Mouse (Mus musculus) left cerebral cortex, adult 11 months (tissue): Measurements from ENCODE around the gene Plk3.

Experiments
- DNase-seq: peaks from one replicate; pipeline ENCODE4 v3.0.0; 2022; ENCODE audit warnings: low spot score

Plk3 gene

DNA sequence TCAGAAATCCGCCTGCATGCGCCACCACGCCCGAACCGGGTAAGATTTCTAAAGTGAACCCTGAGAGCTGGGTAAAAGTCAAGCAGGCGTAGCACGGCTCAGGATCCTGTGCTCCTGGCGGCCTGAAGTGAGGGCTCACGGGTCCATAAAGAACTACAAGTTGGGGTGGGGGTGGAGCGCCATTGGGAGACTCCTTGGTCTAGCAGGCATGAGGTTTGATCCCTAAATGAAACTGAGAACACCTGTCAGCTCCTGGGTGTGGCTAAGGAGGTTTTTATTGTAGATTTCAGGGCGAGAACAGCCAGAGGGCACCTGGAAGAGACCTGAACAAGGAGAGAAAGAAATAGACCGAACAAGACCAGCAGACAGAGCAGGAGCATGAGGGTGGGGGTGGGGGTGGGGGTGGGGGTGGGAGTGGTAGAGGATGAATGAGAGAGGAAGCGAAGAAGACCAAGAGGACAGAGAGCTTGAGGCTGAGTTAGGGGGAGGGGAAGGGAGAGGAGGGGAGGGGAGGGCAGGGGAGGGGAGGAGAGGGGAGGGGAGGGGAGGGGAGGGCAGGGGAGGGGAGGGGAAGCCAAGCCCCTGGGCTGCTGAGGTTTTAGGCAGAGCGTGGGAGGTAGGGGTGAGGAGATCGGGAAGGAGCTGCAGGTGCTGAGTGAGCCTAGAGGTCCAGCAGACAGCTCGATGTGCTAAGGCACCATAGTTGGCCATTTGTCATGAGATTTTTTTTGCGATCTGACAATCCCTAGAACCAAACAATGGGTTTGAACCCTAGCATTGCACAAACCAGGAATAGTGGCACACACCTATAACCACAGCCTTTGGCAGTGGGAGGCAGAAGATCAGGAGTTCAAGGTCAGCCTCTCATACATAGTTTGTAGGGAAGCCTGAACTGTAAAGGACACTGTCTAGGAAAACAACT, 4.8 kb upstream of the Plk3 start:
- DNase-seq: no peak

DNA sequence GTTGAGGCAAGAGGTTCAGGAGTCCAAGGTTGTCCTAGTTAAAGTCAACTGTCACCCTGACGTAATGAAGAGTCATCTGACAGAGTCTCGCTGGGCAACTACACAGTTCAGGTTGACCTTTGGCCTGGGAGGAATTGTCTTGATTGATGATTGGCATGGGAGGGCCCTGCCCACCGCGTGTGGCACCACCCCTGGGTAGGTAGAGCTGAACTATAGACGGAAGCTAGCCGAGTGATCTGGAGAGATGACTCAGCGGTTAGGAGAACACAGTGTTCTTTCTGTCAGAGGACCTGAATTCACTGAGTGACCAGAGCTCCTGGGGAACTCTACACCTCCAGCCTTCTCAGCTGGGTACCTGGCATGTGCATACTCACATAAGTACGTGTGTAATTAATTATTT, 2.3 kb upstream of the Plk3 start:
- no peak for DNase-seq

DNA sequence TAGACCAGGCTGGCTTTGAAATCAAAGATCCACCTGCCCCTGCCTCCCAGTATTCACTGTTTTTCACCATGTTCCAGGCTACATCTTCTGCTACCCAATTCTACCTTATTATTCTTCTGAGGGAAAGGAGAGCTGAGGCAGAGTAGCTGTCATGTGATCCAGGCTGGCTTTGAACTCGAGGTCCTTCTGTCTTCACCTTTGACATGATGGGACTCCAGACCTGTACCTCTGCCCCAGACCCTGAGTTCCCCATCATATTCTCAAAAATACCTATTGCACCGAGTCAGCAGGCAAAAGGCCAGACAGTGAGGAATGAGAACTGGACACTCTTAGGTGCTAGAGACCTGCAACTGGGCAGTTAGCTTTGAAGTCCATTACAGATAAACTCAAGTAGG, 835 bp upstream of the Plk3 start:
- DNase-seq: no peak

DNA sequence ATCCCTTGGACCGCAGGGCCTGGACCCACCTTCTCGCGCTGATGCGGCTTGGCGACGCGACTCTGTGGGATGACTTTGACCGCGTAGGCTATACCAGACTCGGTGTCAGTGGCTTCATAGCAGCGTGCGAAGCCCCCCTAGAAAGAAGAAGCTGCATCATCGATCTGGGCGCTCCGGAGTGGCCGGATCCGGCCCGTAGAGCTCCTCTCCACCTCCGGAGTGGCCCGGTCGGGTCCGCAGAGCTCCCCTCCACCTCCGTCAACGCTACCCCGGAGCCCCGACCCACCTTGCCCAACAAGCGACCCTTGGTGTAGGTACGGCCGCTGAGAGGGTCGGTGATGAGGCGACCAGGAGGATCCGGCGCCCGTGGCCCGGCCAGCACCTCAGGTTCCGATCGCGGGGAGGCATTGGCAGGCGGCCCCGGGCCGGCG, 382 bp downstream of the Plk3 start:
- no peak for DNase-seq

DNA sequence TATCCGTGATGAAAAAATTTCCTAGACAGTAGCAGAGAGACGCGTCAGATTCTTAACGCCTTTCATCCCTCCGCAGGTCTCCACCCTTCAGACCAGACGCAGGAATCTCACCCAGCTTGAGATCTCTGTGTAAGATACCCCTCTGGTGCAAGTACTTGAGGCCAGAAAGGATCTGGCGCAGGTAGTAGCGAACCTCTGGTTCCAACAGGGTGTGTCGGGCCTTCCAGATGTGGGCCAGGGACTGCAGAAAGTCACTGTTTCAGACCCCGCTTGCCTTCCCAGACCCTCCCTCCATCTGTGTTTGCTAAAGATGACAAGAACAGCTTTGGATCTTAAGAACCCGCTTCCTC, 994 bp downstream of the Plk3 start:
- DNase-seq: no peak

DNA sequence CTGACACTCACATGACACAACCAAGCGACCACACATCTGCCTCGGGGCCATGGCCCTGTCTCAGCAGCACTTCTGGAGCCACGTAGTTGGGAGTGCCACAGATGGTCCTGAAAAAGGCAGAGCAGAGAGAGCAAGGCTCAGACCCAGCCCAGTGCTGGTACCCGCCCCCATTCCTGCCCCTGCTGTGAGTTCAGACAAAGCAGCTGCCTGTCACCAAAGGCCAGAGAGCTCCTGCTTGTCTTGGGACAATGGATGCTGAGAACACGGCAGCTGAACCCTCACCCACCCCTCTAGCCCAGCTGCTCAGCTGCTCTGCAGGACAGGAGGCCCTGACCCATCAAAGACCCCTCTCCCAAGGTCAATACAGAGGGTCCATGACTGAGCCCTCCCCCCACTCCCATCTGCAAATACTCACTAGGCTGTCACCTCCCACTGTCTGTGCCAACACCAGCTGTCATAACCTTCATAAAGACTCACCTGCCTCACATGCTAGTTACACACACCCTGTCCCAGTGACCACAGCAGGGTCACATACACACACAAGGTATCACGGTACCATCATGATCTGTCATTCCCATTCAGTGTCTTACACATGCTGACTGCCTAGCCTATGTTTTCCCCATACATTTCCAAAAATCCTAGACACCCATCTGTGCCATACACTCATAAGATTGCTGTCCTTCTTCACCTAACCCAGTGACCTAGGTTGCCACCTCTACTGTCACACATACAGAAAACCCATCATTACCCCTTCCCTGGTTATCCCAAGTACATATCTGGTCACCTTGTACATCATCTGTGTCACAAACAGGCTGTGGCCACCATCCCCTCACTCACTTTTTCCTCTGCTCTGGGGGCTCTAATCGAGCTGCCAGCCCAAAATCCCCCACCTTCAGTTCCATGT, 1.6 kb downstream of the Plk3 start:
- no peak for DNase-seq

DNA sequence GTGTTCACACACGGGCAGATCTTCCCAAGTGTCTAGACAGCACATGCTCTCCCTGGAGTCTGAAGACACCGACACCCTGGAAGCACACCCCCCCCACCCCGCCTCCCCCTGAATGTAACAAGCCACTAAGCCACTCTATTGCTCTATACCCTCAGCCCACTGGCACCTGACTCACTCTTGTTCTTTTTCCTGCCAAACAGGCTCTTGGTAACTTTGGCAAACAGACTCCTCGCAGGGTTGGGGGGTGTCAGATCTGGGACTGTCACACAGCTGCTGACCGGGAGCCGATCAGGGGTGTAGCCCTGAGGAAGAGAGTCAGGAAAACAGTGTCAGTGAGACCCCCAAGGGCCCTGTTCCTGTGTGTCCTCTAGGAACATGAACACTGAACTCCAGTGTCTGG, 2.6 kb downstream of the Plk3 start:
- no peak for DNase-seq

DNA sequence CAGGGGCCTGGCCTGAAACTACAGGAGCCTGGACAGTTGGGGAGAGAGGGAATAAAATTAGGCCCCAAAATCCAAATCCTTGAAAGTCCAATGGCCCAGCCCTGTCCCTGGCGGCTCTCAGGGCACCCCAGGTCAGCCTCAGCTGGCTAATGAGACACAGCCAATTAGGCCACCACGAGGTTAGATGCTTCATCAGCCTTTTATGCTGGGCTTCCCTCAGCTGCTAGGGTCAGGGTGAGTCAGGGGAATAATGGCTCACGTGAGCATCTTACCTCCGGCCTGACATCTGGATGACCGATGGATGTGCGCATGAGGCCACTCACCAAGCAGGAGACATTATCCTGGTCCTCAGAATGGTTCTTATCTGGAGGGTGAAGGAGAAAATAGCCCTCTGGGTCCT, 3.0 kb downstream of the Plk3 start:
- no peak for DNase-seq

DNA sequence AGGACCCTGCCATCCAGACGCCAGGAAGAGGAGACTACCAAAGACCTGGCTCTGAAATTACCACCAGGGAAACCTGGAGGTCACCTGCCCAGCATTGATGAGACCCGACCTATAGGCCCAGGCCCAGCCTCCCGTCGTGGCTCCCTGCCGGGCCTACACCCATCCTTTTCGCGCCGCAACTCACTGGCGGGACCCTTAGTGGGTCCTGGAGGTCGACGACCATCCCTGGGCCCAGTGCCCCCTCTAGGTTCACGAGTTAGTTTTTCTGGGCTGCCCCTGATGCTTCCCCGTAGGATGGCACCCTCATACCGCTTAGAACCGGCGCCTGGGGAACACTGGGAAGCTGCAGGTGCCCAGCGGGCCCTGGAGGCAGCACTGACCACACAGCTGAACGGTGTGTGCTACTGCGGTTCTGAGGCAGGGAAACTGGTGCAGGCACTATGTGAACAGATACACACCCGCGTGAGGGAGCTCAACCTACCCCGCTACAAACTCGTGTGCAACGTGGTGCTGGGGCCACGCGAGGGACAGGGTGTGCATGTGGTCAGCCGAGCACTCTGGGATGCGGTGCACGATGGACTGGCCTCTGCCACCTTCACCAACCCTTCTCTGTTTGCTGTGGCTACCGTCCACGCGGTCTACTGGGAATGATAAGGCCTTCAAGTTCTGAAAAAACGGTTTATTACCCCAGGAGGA, 5.6 kb downstream of the Plk3 start:
- no peak for DNase-seq

DNA sequence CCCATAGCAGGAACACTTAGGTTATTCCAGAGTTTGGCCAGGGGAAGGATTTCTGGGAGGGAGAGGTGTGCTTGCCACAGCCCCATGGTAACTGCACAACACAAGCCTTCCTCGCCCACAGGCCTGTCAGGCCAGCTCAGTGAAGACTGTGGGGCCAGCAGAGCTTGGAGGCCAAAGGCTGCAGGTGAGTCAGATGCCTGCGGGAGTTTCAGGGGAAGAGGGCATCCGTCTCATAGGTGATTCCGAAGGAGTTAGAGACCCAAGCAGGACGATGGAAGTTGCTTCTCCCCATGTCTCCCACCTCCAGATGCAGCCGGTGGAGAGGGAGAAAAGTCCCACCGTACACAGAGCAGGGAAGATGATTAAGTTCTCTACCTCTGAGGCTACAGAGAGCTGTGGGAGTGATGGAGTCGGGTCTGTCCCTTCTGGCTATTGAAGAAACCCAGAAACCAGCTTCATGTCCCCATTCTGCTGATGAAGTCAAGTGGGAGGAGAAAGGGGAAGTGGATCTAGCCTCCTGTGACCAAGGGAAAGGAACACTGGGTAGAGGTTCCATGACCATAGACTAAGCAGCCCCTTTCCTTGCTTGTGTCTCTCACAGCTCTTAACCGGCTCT, 7.0 kb downstream of the Plk3 start, which contains the start of gene Tctex1d4:
Gene Tctex1d4, plus strand, starts transcription at position 120 of the 616 bp plus-strand sequence.
- no peak for DNase-seq

DNA sequence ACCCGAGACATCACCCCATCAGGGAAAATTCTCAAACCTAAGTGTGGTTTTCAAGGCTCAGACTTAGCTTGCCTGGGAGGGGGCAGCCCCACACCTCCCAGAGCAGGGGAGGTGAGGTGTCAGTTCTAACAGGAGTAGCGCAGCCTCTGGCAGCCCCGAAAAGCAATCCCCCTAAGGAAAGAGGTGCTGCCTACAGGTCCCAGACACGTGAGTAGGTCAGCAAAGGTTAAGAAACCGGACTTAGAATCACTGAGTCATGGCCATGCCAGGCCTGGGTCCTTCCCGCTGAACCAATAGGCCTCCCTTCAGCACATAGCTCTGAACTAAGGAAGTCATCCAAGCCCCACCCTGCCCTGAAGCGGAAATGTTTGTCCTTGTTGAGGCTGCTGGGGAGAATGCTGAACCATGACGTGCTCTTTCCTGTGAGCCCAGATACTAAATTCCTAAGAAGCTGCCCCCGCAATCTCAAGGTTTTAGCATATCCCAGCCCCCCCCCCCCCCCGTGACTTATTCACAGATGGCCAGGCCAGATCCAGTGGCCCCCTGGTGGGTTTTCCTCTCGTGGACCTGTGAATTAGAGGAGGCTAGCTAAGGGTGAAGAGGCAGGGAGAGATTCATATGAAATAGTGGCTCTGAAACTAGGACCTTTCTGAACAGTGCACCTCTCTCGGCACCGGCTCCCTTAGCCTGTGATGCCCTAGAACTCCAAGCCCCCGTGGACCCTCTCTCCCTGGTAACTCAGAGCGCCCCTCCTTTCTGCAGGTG, 7.7 kb downstream of the Plk3 start:
- DNase-seq: peak; percentile 47

DNA sequence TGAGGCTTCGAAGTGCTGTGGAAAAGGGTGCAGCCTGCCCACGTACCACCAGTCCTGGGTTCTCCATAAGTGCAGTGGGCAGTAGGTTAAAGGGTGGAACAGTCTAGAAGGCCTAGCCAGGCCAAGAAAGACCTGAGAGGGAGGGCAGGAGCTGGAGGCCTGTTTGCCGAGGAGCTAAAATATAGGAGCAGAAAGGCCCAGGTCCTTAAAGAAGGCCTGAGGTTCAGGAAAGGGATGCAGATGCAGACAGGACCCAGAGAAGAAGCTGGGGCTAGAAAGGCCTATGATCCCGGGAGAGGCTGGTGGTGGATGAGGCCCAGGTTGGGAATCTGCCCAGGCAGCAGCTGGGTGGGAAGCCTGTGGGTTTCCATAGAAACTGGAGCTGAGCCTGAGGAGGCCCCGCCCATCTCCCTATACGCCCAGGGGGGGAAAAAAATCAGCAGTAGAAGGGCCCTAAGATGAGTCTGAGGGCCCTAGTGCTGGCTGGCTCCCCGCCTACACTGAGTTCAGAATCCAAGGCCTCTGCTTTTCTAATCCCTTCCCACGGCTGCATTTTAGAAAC, 8.3 kb downstream of the Plk3 start, which contains the start of gene Btbd19:
Gene Btbd19, minus strand, starts transcription at position 378 of the 562 bp plus-strand sequence.
- DNase-seq: peak; percentile 68

DNA sequence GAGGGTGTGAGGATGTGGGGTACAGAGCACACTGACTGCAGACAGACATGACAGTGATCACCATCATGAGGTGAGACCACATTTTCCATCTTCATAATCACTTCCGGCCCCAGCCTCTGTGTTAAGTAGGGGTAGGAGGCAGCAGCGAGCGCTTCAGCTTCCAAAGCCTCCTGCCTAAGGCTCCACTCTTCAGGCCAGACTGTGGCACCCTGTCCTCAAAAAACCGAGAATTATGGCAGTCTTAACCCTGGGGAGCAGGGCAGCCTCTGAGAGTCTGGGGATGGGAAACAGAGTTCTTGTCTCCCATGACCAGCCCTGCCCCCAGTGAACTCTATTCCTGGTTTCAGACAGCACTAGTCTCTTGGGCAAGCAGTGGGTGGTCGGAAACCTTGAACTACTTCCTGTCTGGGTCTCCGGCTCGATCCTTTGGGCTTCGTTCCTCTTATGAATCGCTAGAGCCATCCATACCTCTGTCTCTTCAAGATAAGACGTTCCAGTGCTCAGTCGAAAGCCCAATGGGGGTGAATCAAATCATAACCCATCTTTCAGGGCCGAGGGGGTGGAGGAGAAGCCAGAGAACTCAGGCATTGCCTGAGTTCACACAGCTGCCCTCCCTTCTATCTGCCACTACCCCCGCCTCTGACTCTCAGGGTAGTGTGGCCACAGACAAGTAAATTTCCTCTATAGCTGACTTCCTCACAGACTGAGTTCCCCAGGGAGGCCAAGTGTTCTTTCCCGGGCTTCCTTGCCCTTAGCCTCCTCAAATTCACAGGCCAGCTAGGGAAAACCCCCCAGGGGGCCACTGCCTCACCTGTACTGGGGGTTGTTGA, 9.0 kb downstream of the Plk3 start:
- no peak for DNase-seq

DNA sequence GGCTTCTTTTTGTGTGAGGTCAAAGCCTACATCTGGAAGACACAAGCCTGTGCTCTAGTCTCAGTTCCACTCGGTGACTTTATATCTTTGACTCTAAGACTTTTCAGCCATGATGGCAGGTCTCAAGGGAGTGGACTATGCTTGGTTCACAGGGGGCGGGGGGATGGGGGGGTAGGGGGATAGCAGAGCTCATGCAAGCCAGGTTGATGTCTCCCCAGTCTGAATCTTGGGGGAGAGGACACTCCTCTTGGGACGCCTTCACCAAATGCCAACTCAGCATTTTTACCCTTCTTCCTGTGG, 9.6 kb downstream of the Plk3 start:
- no peak for DNase-seq

DNA sequence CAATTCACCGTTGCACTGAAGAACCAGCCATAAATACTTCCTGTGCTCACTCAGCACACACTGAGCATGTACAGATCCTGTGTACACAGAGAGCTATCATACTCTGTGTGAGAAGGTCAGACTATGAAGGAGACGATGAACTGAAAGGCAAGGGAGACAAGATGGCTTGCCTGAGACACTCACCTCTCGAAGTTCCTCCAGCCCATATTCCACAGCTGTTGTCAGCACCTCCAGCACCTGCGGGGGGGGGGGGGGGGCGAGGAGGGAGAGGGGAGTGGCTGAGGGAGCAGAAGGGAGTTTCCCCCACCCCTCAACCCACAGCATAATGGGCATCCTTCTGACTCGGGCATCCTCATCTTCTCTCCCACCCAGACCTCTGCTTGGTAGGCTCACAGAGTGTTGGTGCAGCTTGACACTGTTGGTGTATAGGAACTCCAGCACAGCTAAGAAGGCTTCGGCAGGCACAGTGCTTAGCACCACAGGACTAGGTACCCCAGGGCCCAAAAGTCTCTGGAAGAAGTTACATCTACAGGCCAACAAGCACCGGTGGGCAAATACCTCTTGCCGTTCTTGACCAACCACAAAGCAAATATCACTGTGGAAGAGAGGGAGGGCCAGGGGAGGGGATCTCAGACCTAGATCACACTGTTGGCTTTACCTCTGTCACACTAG, 10.1 kb downstream of the Plk3 start:
- DNase-seq: no peak

DNA sequence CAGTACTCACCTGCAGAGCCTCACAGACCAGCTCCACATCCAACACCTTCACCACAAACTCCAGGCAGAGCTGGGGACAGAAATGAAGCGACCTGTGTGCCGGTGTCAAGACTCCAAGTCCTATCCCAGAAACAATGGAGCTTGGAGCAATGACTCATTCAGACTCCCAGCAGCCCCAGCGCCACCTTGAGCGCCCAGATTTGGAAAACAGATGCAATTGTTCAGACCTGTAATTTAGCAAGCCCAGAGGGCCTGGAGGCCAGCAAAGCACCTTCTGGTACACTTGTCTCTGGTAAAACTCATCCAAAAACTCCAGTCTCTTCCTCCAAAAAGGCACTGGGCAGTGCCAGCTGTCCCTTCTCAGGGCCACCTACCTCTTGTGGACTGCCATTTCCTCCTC, 11.6 kb downstream of the Plk3 start:
- DNase-seq: no peak

DNA sequence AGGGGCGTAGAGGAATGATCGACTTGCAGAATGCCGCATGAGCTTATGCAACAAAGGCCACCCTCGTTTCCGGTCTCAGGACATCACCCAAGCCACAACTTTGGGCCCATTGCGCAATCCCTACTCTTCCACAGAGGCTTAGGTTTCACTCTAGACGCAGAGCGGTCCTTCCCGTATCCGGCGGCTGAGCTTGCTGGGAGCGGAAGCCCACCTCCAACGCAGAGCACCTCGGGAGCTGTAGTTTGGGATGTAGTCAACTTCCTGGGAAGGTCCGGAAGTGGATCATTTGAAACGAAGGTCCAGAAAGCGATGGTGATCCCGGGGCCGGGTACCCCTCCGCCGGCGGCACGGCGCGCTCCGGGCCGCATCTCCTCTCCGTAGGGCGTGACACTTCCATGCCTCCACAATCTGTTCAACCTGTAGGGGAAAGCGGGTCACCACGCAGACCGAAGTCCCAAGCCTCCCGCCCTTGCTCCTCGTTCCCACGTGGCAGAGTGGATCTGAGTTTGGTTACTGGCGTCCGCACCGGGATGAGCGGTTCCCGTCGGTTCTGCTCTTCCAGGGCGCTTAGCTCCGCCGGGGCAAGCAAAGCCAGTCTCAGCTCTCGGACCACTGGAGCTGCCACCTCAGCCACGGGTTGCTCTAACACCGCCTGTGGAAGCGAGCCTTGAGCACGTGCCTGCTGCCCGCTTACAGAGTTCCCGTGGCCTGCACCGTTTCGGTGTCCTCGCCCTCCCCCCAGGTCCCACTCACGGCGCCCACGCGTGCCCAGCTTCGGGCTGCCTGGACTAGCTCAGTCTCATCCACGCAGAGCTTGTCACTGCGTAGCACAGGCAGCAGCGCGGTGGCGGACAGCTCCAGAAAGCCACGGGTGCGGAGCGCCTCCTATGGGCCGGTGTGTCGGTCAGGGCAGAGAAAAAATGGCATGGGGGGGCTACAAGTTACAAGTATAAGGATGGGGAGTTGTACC, 13.0 kb downstream of the Plk3 start:
- DNase-seq: peak; percentile 94

DNA sequence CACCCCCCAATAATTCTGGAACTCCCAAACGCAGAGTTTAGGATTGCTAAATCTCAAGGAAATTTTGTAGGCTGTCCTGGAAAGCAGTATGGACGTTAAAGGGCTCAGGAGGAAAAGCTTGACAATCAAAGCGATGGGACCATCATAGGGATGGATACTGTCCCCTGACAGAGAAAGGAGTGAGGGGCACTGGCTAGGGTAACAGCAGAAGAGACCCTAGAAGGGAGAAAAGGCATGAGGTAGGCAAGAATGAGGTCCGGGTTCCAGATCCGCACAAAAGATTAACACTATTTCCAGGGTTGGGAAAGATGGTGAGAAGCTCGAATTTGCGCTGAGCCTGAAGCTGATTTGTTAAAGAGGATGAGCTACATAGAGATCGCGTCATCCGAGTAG, 13.7 kb downstream of the Plk3 start:
- DNase-seq: no peak
